Mouse (Mus musculus) gastrocnemius, postnatal 14 days (tissue): Measurements from ENCODE around the gene Dlgap4. TPM values are rescaled to one million over a fixed set of nuclear protein-coding genes. Genes with fewer than 3 reads are reported as not detected.

Experiments
- DNase-seq: peaks from one replicate; pipeline ENCODE4 v3.0.0; 2021; ENCODE audit warnings: mixed read lengths
- intact Hi-C: fragments of 180-260 bp; cut with DNase I; formaldehyde crosslinking; loops from one replicate; pipeline ENCODE4 v1.15.1; 2025; ENCODE audit warnings: low total_unique reads
- total RNA-seq, 2 experiments: library from RNA; stranded (reverse); gene quantifications; 2 replicates each; pipeline ENCODE4 v1.2.3; 2021

Dlgap4 gene
- total RNA-seq, 2 experiments from 2014 or later: 54.6 to 77.3 TPM

DNA sequence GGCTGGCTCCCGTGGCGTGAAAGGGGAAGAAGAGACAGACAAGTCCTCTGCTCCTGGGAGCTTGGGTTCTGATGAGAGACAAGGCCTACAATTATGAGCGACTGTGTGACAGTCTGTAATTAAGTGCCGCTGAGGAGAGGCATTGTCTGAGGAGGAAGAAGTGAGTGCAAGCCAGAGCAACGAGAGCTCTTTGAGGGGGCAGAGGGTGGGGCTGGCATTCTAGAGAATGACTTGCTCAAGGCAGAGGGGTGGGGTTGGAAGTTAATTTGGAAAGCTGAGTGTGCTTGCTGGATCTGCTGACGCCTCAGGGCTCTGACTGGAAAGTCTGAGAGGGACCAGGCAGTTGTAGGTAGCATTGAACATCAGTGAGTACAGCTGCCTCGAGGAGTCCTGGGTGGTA, 112.8 kb downstream of the Dlgap4 start:
- DNase-seq: no peak
- intact Hi-C loops: no loop called here

- intact Hi-C loops: no loop called here
- no peak for DNase-seq
Observed at GRCm38 (mm10) chr2:156726878-156727277, 113.4 kb downstream of the Dlgap4 start.

- intact Hi-C loops: no loop called here
- no peak for DNase-seq
Observed at GRCm38 (mm10) chr2:156729537-156730469, 116.3 kb downstream of the Dlgap4 start.

- no peak for DNase-seq
- intact Hi-C loops: no loop called here
Observed at GRCm38 (mm10) chr2:156730501-156730921, 117.0 kb downstream of the Dlgap4 start.

GRCm38 (mm10) chr2:156731592-156731991, 118.1 kb downstream of the Dlgap4 start:
- intact Hi-C loops: no loop called here
- no peak for DNase-seq

DNA sequence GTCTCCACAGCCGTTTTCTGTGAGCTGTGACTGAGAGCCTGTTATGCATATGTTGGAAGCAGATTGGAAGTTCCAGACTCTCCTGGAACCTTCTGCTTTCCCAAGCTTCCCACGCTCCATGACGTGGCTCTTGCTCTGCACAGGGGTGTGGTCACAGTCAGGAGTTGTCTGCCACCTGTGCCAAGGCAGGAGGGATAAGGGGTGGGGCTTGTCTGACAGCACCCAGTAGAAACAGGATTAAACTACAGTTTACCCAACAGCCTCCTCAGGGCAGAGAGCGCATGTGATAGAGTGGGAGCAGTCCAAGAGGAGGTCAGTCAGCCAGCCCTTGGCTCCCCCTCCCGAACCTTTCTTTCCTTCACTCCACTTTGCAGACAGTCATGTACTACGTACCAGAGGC, 118.6 kb downstream of the Dlgap4 start:
- intact Hi-C loops: no loop called here
- DNase-seq: peak; percentile 69

DNA sequence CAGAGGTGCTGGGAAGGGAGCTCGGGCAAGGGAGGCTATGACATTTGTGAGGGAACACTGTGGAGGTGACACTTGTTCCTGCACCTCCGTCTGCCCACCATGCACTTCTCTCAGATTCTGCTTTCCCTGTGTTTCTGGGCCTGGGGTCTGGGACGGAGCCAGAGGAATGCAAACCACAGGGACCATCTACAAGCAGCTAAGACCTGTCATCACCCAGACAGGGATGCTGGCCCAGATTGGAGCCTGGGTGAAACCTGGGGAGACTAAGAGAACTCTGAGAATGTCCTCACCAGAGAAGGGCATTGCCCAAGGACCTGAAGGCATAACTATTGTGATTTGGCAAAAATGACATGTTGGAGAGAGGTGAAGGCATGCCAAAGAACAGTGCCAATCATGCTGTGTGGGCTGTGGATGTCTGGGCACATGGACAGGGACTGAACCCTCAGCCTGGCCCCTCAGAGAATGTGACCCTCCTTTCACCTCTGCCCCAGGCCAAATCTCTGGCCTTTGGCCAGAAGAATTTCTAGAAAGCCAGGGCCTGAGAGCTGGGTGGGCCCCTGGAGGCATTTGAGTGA, 122.3 kb downstream of the Dlgap4 start:
- intact Hi-C loops: no loop called here
- no peak for DNase-seq

DNA sequence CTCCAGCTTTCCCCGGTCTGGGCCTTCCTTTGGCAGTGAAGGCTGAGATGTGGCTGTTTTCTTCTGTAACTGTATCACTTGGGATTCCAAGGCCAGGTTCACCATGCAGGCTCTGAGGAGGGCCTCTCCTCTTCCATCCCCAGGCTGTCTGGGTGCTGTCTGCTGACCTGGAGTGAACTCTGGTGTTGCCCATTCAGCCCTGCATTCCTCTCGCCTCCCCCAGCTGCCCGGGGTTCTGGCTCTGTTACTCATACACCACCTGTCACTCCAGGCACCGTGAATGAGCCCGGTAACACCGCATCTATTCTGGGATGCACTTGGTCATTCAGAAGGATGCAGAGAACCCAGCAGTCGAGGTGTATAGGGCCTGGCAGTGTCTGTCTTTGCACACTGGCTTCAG, 123.3 kb downstream of the Dlgap4 start:
- peak; percentile 68 for DNase-seq
- intact Hi-C loops: no loop called here

DNA sequence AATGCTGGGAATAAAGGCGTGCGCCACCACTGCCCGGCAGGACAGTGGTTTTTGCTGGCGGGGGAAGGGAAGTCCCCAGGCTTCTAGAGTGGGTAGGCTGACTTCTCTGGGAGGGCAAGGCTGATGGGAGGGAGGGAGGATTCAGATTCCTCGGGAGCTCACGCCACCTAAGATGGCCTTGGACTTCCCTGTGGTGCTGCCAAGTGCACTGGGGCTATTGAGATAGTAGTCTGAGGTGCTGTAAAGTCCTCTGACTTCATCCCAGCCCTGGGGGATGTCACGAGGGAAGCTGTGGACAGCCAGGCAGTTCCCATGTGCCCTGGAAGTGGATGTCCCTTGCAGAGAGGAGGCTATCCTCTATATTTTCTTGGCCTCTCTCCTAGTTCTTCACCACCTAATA, 124.5 kb downstream of the Dlgap4 start:
- intact Hi-C loops: no loop called here
- no peak for DNase-seq

GRCm38 (mm10) chr2:156741265-156741664, 127.8 kb downstream of the Dlgap4 start:
- intact Hi-C loops: no loop called here
- DNase-seq: no peak

- intact Hi-C loops: no loop called here
- no peak for DNase-seq
Observed at GRCm38 (mm10) chr2:156741998-156742397, 128.5 kb downstream of the Dlgap4 start.

- intact Hi-C loops: no loop called here
Observed at GRCm38 (mm10) chr2:156743248-156743647, 129.7 kb downstream of the Dlgap4 start.

DNA sequence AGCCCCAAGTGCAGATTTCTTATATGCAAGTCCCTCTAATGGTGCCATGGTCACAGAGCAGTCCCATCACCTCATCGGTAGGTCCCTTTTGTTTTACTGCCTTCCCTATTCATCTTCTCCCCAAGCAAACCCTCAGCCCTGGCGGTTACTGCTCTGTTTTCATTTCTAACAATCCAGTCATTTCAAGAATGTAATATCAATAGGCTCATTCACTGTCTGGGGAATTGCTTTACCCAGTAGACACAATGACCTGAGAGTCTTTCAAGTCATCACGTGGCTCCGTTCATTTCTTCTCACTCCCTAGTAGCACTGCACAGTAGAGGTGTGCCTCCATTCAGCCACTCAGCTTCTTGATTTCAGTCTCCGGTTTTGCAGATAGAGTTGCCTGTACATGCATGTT, 130.9 kb downstream of the Dlgap4 start:
- intact Hi-C loops: no loop called here
- no peak for DNase-seq

More at GRCm38 (mm10) chr2:156743248-156743647, 129.7 kb downstream of the Dlgap4 start:
- DNase-seq: no peak

GRCm38 (mm10) chr2:156747315-156747714, 133.8 kb downstream of the Dlgap4 start:
- no peak for DNase-seq
- intact Hi-C loops: no loop called here

- DNase-seq: no peak
- intact Hi-C loops: no loop called here
Observed at GRCm38 (mm10) chr2:156749687-156750086, 136.2 kb downstream of the Dlgap4 start.

GRCm38 (mm10) chr2:156756937-156757336, 143.4 kb downstream of the Dlgap4 start:
- intact Hi-C loops: no loop called here
- no peak for DNase-seq

GRCm38 (mm10) chr2:156760843-156761505, 147.5 kb downstream of the Dlgap4 start:
- intact Hi-C loops: no loop called here
- DNase-seq: no peak

DNA sequence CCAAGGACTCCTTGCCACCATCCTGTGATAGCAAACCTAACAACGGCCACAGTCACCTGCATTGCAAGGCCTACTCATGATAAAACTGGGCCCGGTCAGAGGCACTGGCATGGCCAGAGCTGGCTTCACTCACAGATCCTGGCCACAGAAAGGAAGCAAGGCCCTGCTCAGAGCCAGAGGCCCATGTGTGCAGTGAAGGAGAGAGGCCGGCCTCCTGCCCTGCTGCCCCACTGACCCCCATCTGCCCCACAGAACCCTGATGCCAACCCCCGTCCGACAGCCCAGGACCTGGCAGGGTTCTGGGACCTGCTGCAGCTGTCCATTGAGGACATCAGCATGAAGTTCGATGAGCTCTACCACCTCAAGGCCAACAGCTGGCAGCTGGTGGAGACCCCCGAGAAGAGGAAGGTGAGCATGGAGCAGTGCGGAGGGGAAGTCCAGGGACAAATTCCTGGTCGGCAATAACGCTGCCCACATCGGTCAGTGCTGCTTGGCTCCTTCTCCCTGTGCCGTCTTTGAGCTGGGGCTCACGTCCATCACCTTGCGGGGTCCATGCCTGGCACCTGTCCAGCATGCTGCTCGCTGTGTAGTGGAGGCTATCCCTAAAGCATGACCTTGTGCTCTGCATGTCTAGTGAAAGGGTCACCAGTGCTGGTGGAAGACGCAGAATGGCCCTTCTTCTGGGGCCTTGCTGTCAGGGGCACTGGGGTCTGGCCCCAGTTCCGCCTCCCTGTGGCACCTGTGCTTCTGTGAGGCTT, 148.2 kb downstream of the Dlgap4 start:
- DNase-seq: no peak
- intact Hi-C loops: no loop called here

DNA sequence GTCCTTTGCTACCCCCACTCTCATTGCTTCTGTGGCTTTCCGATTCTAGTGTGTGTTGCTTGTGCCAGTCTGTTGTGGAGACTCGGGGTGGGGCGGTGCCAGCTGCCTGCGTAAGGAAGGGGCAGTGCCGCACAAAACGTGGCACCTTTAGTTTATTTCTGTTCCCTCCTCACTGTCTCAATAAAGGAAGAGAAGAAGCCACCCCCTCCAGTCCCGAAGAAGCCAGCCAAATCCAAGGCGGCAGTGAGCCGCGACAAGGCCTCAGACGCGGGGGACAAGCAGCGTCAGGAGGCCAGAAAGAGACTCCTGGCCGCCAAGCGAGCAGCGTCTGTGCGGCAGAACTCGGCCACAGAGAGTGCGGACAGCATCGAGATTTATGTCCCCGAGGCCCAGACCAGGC, 149.0 kb downstream of the Dlgap4 start:
- no peak for DNase-seq
- intact Hi-C loops: no loop called here

- peak; percentile 72 for DNase-seq
- intact Hi-C loops: no loop called here
Observed at GRCm38 (mm10) chr2:156763101-156763500, 149.6 kb downstream of the Dlgap4 start.
